Mouse (Mus musculus) midbrain, embryonic 10.5 days (tissue): ENCODE results near the gene Synpo2. TPM values are rescaled to one million over a fixed set of nuclear protein-coding genes. Genes with fewer than 3 reads are reported as not detected.

ENCODE experiments used
- DNase-seq: peaks from one replicate; pipeline ENCODE4 v3.0.0-alpha.2; 2017; ENCODE audit warnings: low spot score
- H3K27ac ChIP-seq: fragments of 300-500 bp; sonication (generic); replicated peaks from 2 replicates; pipeline ENCODE4 v1.5.1; 2016; ENCODE audit warnings: mild to moderate bottlenecking
- H3K27me3 ChIP-seq: fragments of 300-500 bp; sonication (generic); 2 replicates; pipeline ENCODE4 v1.6.1; 2016; ENCODE audit warnings: low read depth, mild to moderate bottlenecking; ENCODE audit not compliant: poor library complexity, severe bottlenecking
- H3K36me3 ChIP-seq: fragments of 300-500 bp; sonication (generic); 2 replicates; pipeline ENCODE4 v1.6.1; 2016; ENCODE audit warnings: mild to moderate bottlenecking, moderate library complexity
- H3K4me1 ChIP-seq: fragments of 300-500 bp; sonication (generic); 2 replicates; pipeline ENCODE4 v1.6.1; 2016
- H3K4me3 ChIP-seq: fragments of 300-500 bp; sonication (generic); 2 replicates; pipeline ENCODE4 v1.5.1; 2016; ENCODE audit warnings: mild to moderate bottlenecking, moderate library complexity
- H3K9me3 ChIP-seq: fragments of 300-500 bp; sonication (generic); replicated peaks from 2 replicates; pipeline ENCODE4 v1.6.1; 2016; ENCODE audit warnings: mild to moderate bottlenecking
- whole genome bisulfite sequencing: fragments of 180-500 bp; shearing (Covaris S2); methylation state at CpG from one replicate; pipeline ENCODE4 v1.1.7; 2016; 5-methylcytosine and 5-hydroxymethylcytosine counted together
- polyA plus RNA-seq: library from polyadenylated mRNA; unstranded; fragments of >200 nt; fragmentation: Nextera tagmentation; extraction: Ambion mirVana; gene quantifications from 2 replicates; pipeline ENCODE4 v1.2.1, GENCODE M21; 2016

Gene Synpo2
- polyA plus RNA-seq, 1 experiment from 2014 or later = 3.3 TPM

DNA sequence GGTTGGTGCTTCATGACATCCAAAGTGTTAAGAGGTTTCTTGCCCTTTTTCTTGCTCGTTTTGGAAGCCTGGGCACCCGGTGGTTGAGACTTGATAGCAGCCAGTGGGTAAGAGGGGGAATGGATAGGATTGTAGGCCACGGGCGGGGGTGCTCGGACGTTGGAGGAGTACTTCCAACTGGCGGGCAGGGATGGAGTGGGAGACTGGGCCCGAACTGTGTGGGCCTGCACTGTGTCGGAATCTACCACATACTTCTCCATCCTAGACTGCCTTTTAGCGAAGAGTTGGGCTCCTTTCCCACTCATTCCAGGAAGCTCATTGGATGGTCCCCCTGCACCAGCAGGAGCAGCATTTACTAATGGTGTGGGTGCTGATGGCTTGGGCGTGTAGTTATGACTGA is 123.2 kb downstream of the Synpo2 start:
- H3K36me3 ChIP-seq = no peaks in the 10 kb centered on the region
- H3K27me3 ChIP-seq = no peaks in the 10 kb centered on the region
- no peak overlapping the region for H3K4me3 ChIP-seq
- WGBS = 95% methylated on average over 11 of the region's 11 CpGs
- DNase-seq = no peak
- H3K9me3 ChIP-seq = 0 out of 2 replicates have a peak, but pooled peaks cover 3% of the 10 kb centered on the region
- H3K4me1 ChIP-seq = peaks cover 6% of the 10 kb centered on the region
- H3K27ac ChIP-seq = no peak overlapping the region

DNA sequence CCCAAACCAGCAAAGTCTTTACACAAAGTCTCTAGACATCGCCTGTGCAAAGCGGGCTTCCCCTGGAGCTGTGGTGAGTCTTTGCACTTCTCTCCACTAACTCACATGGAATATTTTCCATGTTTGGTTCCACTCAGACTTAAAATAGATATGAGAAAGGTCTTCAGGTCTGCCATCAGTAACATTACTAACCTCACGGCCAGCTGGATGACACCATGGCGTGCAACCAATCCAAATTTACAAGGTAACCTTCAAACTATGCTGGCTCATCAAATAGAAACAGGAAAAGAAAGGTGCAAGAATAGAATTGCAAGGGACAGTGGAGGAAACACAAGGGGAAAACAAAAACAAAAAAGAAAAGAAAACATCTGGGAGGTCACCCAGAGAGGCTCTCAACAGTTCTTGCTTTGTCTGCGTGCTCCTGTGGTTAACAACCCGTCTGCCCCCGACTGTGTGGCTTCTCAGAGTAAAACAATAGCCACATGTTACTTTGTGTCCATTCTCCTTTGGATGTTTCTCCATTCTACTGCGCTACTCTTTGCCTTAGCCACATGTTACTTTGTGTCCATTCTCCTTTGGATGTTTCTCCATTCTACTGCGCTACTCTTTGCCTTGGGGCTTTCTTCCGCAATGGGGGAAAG is 124.8 kb downstream of the Synpo2 start:
- 63% methylated on average over 10 of the region's 10 CpGs for WGBS
- H3K27me3 ChIP-seq = no peaks in the 10 kb centered on the region
- DNase-seq = no peak
- H3K4me1 ChIP-seq = peaks cover 4% of the 10 kb centered on the region
- H3K27ac ChIP-seq = no peak overlapping the region
- no peak overlapping the region for H3K4me3 ChIP-seq
- H3K9me3 ChIP-seq = 0 out of 2 replicates have a peak, but pooled peaks cover 3% of the 10 kb centered on the region
- H3K36me3 ChIP-seq = no peaks in the 10 kb centered on the region

DNA sequence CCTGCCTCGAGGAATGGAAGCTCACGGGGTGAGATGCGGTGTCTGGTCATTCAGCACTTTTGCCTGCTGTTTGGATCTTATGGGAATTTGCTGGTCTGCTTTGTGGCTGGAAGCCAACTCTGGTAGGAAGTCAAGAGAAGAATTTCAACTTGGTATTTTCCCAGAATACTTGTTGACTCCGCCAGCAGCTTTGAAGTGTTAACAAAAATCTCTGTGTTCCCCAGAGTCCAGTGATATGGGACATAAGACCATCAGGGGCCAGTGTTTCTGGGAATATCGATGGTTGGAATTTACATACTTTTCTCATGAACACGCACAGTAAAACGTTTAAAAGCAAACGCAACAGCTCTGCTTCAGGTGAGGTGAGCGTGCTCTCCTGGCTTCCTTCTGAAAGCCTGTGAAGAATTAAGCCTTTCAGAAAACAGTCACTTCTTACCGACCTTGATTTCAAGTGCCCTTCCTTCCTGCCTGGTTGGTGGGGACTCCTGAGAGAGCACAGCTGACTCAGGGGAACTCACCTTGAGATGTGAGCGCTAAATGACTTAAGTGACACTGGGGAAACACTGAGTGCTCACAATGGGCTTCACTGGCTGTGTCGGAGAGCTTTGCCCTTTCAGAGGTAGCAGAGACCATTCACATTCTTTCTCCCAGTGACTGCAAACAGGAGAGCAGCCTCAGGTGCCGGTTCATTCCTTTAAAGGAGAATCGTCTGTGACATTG is 128.0 kb downstream of the Synpo2 start:
- DNase-seq = no peak
- H3K27ac ChIP-seq = no peak overlapping the region
- H3K36me3 ChIP-seq = no peaks in the 10 kb centered on the region
- H3K4me3 ChIP-seq = no peak overlapping the region
- H3K27me3 ChIP-seq = no peaks in the 10 kb centered on the region
- 76% methylated on average over 14 of the region's 14 CpGs for WGBS
- H3K4me1 ChIP-seq = no peaks in the 10 kb centered on the region
- H3K9me3 ChIP-seq = no peaks in the 10 kb centered on the region

DNA sequence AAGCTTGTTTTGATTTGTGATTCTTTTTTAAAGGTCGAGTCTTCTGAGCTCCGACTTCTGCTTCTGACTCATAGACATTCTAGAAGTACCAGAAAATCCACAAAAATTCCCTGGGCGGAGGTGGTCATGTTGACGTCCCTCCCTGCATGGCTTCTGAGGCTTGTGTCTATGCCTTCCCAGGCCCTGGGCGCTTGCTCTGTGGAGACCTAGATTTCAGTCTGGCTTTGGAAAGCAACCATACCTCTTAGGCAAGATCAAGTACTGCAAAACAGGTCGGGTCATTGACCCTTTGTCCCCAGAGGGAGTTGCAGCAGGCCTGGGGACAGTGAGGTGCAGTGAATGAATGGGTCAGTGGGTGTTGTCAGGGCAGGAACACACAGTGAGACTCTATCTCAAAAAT is 131.6 kb downstream of the Synpo2 start:
- no peak for DNase-seq
- no peaks in the 10 kb centered on the region for H3K27me3 ChIP-seq
- no peak overlapping the region for H3K27ac ChIP-seq
- WGBS = 83% methylated on average over 6 of the region's 6 CpGs
- no peaks in the 10 kb centered on the region for H3K4me1 ChIP-seq
- H3K36me3 ChIP-seq = no peaks in the 10 kb centered on the region
- no peaks in the 10 kb centered on the region for H3K9me3 ChIP-seq
- H3K4me3 ChIP-seq = no peak overlapping the region

DNA sequence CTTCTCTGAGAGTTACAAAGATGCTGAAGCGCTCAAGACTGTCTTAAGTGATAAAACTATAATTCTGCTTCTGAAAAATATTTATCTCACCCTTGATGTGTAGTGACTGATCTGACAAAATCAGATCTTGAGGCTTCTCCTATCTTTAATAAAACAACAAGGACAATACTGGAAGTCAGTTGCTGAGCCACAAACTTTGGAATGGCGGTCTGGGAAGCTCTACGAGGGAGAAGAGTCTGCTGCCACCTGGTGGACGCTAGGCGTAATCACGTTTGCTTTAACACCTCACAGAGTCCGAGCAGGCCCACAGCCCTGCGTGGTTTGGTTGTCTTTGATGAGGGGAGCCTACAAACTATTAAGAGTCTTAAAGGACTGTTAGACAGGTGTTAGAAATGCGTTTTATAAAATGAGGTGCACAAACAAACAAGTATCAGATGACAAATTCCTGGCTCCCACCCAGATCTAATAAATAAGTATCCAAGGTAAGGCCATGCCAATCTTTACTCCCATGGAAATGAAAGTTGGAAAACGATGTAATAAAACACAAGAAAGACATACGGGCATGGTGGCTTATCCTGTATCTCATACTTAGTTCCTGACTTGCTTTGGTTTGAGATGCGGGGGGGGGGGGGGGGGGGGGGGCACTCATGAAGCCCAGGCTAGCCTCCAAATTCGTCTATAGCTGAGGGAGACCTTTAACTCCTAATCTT is 132.6 kb downstream of the Synpo2 start:
- Histone ChIP-seq H3K36me3 (no peaks in the 10 kb centered on the region), H3K4me1 (no peaks in the 10 kb centered on the region), H3K4me3 (no peak overlapping the region), H3K27me3 (no peaks in the 10 kb centered on the region), H3K27ac (no peak overlapping the region), H3K9me3 (no peaks in the 10 kb centered on the region)
- 31% methylated on average over 13 of the region's 13 CpGs for WGBS
- DNase-seq = peak; percentile 71

DNA sequence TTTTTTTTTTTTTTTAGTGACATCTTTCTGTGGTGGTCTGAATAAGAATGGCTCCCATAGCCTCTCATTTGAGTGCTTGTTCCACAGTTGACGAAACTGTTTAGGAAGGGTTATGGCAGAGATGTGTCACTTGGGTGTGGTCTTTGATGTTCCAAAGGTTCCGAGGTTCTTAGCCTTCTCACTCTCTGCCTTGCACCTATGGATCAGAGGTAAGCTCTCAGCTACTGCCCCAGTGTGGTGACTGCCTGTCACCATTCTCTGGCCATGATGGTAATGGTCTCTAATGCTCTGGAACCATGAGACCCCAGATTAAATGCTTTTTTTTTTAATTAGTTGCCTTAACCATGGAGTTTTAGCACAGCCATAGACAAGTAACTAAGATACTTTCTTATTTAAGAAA is 134.2 kb downstream of the Synpo2 start:
- 86% methylated on average over 2 of the region's 2 CpGs for WGBS

DNA sequence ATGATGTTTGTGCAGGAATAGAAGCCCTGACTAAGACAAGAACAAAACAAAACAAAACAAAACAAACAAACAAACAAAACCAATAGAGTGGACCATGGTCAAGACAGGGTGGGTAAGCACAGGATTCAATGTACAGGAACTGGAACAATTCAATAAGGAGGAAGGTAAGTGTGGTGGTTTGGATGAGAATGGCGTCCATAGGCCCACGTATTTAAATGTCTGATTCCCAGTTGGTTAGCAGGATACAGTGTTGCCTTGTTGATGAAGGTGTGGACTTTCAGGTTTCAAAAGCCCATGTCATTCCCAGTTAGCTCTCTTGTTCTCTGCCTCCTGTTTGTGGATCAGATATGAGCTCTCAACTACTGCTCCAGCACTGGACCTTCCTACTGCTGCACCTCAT is 140.8 kb downstream of the Synpo2 start:
- H3K27me3 ChIP-seq = no peaks in the 10 kb centered on the region
- 93% methylated on average over 2 of the region's 2 CpGs for WGBS
- H3K4me3 ChIP-seq = no peak overlapping the region
- no peak for DNase-seq
- H3K27ac ChIP-seq = no peak overlapping the region
- H3K36me3 ChIP-seq = no peaks in the 10 kb centered on the region
- no peaks in the 10 kb centered on the region for H3K9me3 ChIP-seq
- peaks cover 10% of the 10 kb centered on the region; the same call in 1 of the 2 replicates for H3K4me1 ChIP-seq

More for the DNA sequence above, 134.2 kb downstream of the Synpo2 start:
- Histone ChIP-seq H3K4me1 (no peaks in the 10 kb centered on the region), H3K27ac (no peak overlapping the region), H3K9me3 (no peaks in the 10 kb centered on the region), H3K27me3 (no peaks in the 10 kb centered on the region), H3K4me3 (no peak overlapping the region), H3K36me3 (no peaks in the 10 kb centered on the region)
- DNase-seq = no peak

DNA sequence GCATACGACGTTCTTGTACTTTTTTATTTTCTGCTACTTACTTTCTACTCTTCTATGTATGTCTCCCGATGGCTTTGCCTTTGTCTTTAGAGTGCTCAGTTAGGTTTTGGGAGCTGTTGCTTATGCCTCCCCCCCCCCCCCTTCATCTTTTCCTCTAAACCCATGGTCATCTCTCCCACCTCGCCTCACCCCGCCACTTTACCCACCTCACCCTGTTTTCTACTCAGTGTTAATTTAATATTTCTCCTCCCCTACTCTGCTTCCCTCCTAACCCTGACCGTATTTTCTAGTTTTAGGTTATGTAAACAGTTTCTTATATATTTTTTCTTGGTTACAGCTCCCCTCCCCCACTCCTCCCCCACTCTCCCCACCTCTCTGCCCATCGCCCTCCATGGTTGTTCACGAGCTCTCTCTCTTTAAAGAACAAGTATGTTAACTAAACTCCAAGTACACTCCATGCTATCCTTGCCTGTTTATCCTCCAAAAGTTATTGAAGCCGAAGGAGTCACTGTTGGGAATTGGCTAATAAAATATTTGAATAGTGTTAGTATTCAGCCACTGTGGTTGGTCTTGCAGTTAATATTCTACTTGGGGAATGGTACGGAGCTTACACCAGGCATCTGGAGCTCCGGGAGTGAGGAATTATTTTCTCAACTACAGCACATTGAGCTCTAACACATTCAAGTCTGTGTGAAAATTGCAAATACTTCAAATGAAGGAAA is 142.1 kb downstream of the Synpo2 start:
- no peak overlapping the region for H3K4me3 ChIP-seq
- no peaks in the 10 kb centered on the region for H3K36me3 ChIP-seq
- H3K4me1 ChIP-seq = peaks cover 10% of the 10 kb centered on the region; the same call in 1 of the 2 replicates
- no peaks in the 10 kb centered on the region for H3K27me3 ChIP-seq
- no peak overlapping the region for H3K27ac ChIP-seq
- H3K9me3 ChIP-seq = no peaks in the 10 kb centered on the region
- WGBS = 78% methylated on average over 11 of the region's 11 CpGs
- no peak for DNase-seq

DNA sequence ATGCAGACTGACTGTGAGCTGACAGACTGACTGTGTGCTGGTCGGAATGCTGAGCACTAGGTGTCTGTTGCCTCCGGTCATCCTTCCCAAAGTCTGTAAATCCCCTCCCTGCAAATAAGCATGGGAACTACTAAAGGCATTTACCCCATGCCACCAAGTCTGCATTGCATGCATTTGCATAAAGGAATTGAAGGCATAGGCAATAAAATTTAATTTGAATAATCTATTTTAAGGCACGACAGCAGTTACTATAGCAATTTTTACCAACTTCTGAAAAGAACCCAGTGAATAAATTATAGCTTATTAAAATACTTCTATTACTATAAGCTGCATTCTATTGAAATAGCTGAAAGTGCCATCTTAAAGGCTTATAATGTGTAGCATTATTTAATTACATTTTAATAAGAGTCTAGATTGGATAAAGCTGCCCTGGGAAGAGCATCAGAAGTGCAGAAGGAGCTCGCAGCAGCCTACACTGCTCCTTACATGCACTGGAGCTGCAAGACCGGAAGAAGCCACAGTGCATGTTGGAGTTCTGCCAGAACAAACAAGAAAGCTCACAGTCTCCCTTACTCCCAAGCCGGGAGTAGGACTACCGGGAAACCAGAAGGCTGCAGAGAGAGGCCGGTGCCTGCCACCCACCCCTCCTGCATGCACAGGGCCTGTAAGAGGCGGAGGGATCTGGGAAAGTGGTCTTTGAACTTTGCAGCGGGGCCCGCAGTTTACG is 142.9 kb downstream of the Synpo2 start:
- no peak for DNase-seq
- 63% methylated on average over 12 of the region's 12 CpGs for WGBS
- no peak overlapping the region for H3K4me3 ChIP-seq

DNA sequence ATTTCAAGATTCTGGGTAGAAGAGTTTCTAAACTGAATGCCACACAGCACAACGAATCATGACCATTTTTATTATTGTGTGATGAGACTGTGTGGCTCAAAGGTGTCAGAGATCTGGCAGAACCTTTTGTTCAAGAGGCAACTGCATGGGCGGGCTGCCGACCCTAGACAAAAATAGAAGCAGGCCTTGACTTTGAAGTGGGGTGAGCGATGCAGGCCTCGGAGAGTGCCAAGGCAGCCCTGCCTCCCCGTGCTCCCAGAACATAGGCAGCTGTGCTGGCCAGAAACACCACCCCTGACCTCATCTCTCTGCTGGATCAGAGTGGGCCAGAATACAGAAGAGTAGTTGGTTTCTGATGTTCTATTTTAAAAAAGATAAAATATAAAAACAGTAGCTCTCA is 143.5 kb downstream of the Synpo2 start:
- 68% methylated on average over 6 of the region's 6 CpGs for WGBS
- Histone ChIP-seq H3K36me3 (no peaks in the 10 kb centered on the region), H3K4me3 (no peak overlapping the region), H3K27me3 (no peaks in the 10 kb centered on the region), H3K27ac (no peak overlapping the region), H3K4me1 (peaks cover 10% of the 10 kb centered on the region; the same call in 1 of the 2 replicates), H3K9me3 (no peaks in the 10 kb centered on the region)
- DNase-seq = no peak

More for the DNA sequence above, 142.9 kb downstream of the Synpo2 start:
- H3K36me3 ChIP-seq = no peaks in the 10 kb centered on the region
- no peak overlapping the region for H3K27ac ChIP-seq
- no peaks in the 10 kb centered on the region for H3K27me3 ChIP-seq
- H3K9me3 ChIP-seq = no peaks in the 10 kb centered on the region
- peaks cover 10% of the 10 kb centered on the region; the same call in 1 of the 2 replicates for H3K4me1 ChIP-seq

DNA sequence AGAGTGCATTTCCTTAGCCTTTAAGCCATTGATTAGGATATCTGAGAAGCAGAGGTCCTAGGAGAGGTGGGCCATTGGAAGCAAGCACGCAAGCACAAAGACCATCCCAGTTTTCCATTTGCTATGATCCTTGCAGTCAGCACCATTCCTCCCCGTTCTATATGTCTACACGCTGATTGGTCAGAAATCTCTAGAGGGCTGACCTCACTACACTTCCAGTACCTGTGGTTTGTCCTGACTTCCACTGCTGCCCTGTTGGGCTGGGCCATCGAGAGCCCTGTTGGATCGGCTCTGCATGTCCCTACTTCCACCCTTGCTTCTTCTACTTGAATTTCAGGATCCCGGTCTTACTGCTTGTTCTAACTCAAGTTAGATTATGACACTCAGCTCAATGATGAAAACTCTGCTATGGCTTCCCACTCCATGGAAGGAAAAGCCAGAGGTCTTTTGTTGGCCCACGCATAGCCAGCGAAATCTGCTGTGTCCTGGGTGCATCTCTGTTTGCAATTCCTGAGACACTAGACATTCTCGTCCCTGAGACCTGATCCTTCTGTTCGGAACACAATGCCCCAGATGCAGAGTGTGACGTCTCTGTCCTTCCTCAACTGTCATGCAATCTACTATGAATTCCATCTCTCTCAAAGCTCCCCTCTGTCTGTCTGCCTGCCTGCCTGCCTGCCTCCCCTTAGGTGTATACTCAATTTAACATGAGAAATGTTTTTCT is 146.5 kb downstream of the Synpo2 start:
- 81% methylated on average over 11 of the region's 11 CpGs for WGBS

More for the DNA sequence above, 146.5 kb downstream of the Synpo2 start:
- H3K4me3 ChIP-seq = no peak overlapping the region
- no peaks in the 10 kb centered on the region for H3K9me3 ChIP-seq
- peaks cover 10% of the 10 kb centered on the region; the same call in 1 of the 2 replicates for H3K4me1 ChIP-seq
- no peaks in the 10 kb centered on the region for H3K36me3 ChIP-seq
- no peaks in the 10 kb centered on the region for H3K27me3 ChIP-seq
- H3K27ac ChIP-seq = no peak overlapping the region
- DNase-seq = no peak
